Comparison of ENCODE assay signal across 13 mouse cellular contexts in genomic region chr6:94740117-94740729, GRCm38 (mm10). TPM values are rescaled to one million over a fixed set of nuclear protein-coding genes. Genes with fewer than 3 reads are reported as not detected.
DNase-seq lines count a peak whose midpoint lies in the region; ATAC-seq and TF ChIP-seq lines count a peak whose summit lies in the region.
"Had no signal": no experiment of that assay in that cellular context is flagged by ENCODE, and none has a peak within 500 bp of the region (broad histone marks: within the 10 kb centered on the region; RNA-seq: fewer than 3 reads in every experiment).

No protein-coding gene starts in this region.

- WGBS in heart, adult 2 months: 62% methylated on average over 14 of the region's 14 CpGs
- WGBS in stomach, embryonic 14.5 days: 44% methylated on average over 14 of the region's 14 CpGs
- 90% methylated on average over 14 of the region's 14 CpGs for WGBS in forebrain, embryonic 16.5 days

- no peaks in the 10 kb centered on the region for H3K9me3 ChIP-seq in stomach, embryonic 14.5 days (ENCODE audit: control insufficient read depth, low read depth, low read length)
- no peaks in the 10 kb centered on the region; the same call in 1 of the 2 replicates for H3K9me3 ChIP-seq in forebrain, embryonic 16.5 days (ENCODE audit: control insufficient read depth, low read length)
- H3K9me3 ChIP-seq: embryonic facial prominence, embryonic 10.5 days had no signal

- no peaks in the 10 kb centered on the region for H3K27me3 ChIP-seq in heart, adult 2 months (ENCODE audit: control insufficient read depth, insufficient read depth, low read length)
- H3K27me3 ChIP-seq in stomach, embryonic 14.5 days (ENCODE audit: control insufficient read depth, insufficient read depth, low read length): no peaks in the 10 kb centered on the region
- H3K27me3 ChIP-seq in forebrain, embryonic 16.5 days (replicated peaks; ENCODE audit: control insufficient read depth, insufficient read depth, low read length): no peaks in the 10 kb centered on the region

- H3K4me2 ChIP-seq in stomach, embryonic 14.5 days (replicated peaks; ENCODE audit: low read depth, low read length): no peak overlapping the region
- no peak overlapping the region for H3K4me2 ChIP-seq in forebrain, embryonic 16.5 days (ENCODE audit: low read length)

- peak overlapping the region; percentile 2; the same call in 1 of the 2 replicates for H3K27ac ChIP-seq in heart, adult 2 months
- peak overlapping the region; percentile 36; the same call in 1 of the 2 replicates for H3K27ac ChIP-seq in stomach, embryonic 14.5 days (ENCODE audit: low read length)
- no peak overlapping the region for H3K27ac ChIP-seq in forebrain, embryonic 16.5 days (ENCODE audit: low read length)
- H3K27ac ChIP-seq: embryonic facial prominence, embryonic 10.5 days had no signal

- ATAC-seq in stomach, embryonic 14.5 days (ENCODE audit: insufficient number of reproducible peaks, insufficient read depth, low FRiP score, low read depth): no peak; the same call in 1 of the 2 replicates
- ATAC-seq in forebrain, embryonic 16.5 days: no peak
- ATAC-seq: forebrain, embryonic 14.5 days had no signal

- H3K36me3 ChIP-seq in heart, adult 2 months (ENCODE audit: control insufficient read depth, insufficient read depth, low read length): no peaks in the 10 kb centered on the region
- H3K36me3 ChIP-seq in stomach, embryonic 14.5 days (ENCODE audit: control insufficient read depth, insufficient read depth, low read length): no peaks in the 10 kb centered on the region
- no peaks in the 10 kb centered on the region for H3K36me3 ChIP-seq in forebrain, embryonic 16.5 days (ENCODE audit: control insufficient read depth, insufficient read depth)
- H3K36me3 ChIP-seq: embryonic facial prominence, embryonic 10.5 days had no signal

- no peak overlapping the region for H3K9ac ChIP-seq in heart, adult 2 months (ENCODE audit: low read depth, low read length)
- no peak overlapping the region for H3K9ac ChIP-seq in stomach, embryonic 14.5 days (replicated peaks; ENCODE audit: low read depth, low read length)
- H3K9ac ChIP-seq in forebrain, embryonic 16.5 days (replicated peaks; ENCODE audit: low read depth, low read length): no peak overlapping the region

- no peak for TF ChIP-seq EP300 in heart, adult 2 months (IDR thresholded peaks at IDR 0.05; ENCODE audit: insufficient read depth, low read depth, low read length)

- no peak for TF ChIP-seq POLR2A in heart, adult 2 months (IDR thresholded peaks at IDR 0.05; ENCODE audit: insufficient read depth, low read depth, low read length)

- intact Hi-C loops in heart, adult 2 months (cut with DNase I): no loop called here

- peak overlapping the region; percentile 22; the same call in 1 of the 2 replicates for H3K4me3 ChIP-seq in heart, adult 2 months
- H3K4me3 ChIP-seq in stomach, embryonic 14.5 days (ENCODE audit: low read depth, low read length): no peak overlapping the region
- no peak overlapping the region for H3K4me3 ChIP-seq in forebrain, embryonic 16.5 days (replicated peaks; ENCODE audit: low read length)
- H3K4me3 ChIP-seq: embryonic facial prominence, embryonic 10.5 days had no signal

- peak; percentile 24 to 27 for DNase-seq in heart, adult 2 months
- DNase-seq in heart, postnatal 4 days: no peak
- DNase-seq in adrenal gland, adult 8-10 months: peak; percentile 10
- peak; percentile 16 for DNase-seq in adrenal gland, postnatal 25 days
- DNase-seq in right cerebral cortex, postnatal 14 days: no peak
- DNase-seq in layer of hippocampus, adult 9-10 months (ENCODE audit: low spot score): no peak
- DNase-seq: cerebellum, adult 11-12 months; lung, adult 2 months; lung, postnatal 36 days had no signal

- TF ChIP-seq CTCF in heart, adult 2 months (IDR thresholded peaks at IDR 0.05): no peak

- H3K4me1 ChIP-seq in heart, adult 2 months (ENCODE audit: control insufficient read depth, insufficient read depth, low read length): no peaks in the 10 kb centered on the region
- H3K4me1 ChIP-seq in stomach, embryonic 14.5 days (ENCODE audit: control insufficient read depth, insufficient read depth, low read length): no peaks in the 10 kb centered on the region
- H3K4me1 ChIP-seq in forebrain, embryonic 16.5 days (replicated peaks; ENCODE audit: control insufficient read depth, insufficient read depth, low read length): no peaks in the 10 kb centered on the region

- H3K79me2 ChIP-seq in heart, adult 2 months (replicated peaks; ENCODE audit: control insufficient read depth, insufficient read depth, low read length): no peaks in the 10 kb centered on the region

RNA-seq across cellular contexts. Expression of gene Lrig1, which starts 40.3 kb away (rescaled TPM):
- 10 to 100 TPM; 30.4 to 32.7 TPM for total RNA-seq in heart, adult 2 months (2021)
- polyA plus RNA-seq in heart, adult 2 months (2012; rRNA removed): 23.3 and 35.5 TPM in 2 replicates
- 10 to 100 TPM; 25.0 to 26.9 TPM for total RNA-seq in heart, postnatal 4 days (2021)
- total RNA-seq in adrenal gland, adult 8-10 months (2022): 10 to 100 TPM in 1 of 4 experiments, 1 to 10 TPM in 3; 8.2 to 14.0 (median 9.0) TPM
- total RNA-seq in adrenal gland, postnatal 25 days (2021): 9.4 and 14.4 TPM in 2 replicates
- 49.3 and 51.7 TPM in 2 replicates for polyA plus RNA-seq in stomach, embryonic 14.5 days (2014; fragmentation: Nextera tagmentation; extraction: Ambion mirVana)
- 7.1 and 8.3 TPM in 2 replicates for polyA plus RNA-seq in forebrain, embryonic 16.5 days (2015; fragmentation: Nextera tagmentation; extraction: Ambion mirVana)

Comparison
In these comparisons a context has a peak if more than half of its experiments do, and no peak if none do; other contexts are left out.
1. DNase-seq: peak in heart, adult 2 months (2 of 2), adrenal gland, adult 8-10 months (single experiment) and adrenal gland, postnatal 25 days (single experiment); none in heart, postnatal 4 days (single experiment), right cerebral cortex, postnatal 14 days (single experiment) and layer of hippocampus, adult 9-10 months (single experiment).